Mouse (Mus musculus): ENCODE measurements around the gene Phtf2. TPM values are rescaled to one million over a fixed set of nuclear protein-coding genes. Genes with fewer than 3 reads are reported as not detected.
A peak's percentile ranks its signal among the peaks of the same experiment; 100 is the strongest.
"Not testable (repeated sequence)": the region's sequence is repeated elsewhere in the genome, so short reads cannot be mapped to it uniquely, and the experiment has no call there.

The Phtf2 gene
- polyA plus RNA-seq, 1 experiment from 2014 or later, result 25.0 TPM

DNA sequence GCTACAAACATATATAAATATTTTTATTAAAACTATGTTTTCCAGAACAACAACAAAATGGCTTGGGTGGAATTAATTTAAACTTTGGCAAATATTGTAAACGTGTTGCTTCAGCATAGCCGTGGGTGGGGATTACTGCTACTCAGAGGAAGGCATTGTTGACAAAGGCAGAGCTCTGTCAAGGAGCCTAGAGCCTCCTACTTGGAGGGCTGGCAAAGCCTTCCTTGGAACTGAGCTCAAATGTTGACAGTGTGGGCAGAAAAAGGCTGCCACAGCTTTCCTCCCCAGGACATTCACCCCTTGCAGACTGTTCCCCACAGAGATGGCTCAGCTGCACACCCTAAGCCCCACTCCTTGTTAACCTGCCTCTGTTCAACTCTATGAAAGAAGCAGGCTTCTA lies 128.8 kb downstream of the Phtf2 start:
- WGBS, result 60% methylated on average over 2 of the region's 2 CpGs
- ATAC-seq (ENCODE audit: low FRiP score), result no peak
- Histone ChIP-seq H3K9ac (no peak overlapping the region), H3K4me2 (replicated peaks) (no peak overlapping the region), H3K36me3 (no peaks in the 10 kb centered on the region), H3K9me3 (replicated peaks) (no peaks in the 10 kb centered on the region), H3K4me1 (peaks cover 8% of the 10 kb centered on the region), H3K27me3 (no peaks in the 10 kb centered on the region), H3K4me3 (no peak overlapping the region), H3K27ac (no peak overlapping the region)

DNA sequence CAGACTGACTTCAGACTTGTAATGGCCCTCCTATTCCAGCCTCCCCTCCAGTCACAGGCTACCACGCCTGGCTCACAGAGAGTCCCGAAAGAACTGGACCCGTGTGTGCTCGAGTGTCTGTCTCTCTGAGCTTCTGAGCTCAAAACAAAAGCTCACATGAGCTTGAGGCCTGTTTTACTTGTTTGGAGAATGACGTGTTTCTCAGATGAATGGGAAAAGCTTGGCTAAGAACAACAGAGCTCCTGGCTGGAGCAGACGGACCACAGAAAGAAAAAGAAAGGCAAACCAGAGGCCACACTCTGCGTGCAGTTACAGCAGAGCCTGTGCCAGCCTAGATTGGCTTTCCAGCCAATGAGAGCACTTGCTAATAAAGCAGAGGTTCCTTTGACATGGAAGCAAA lies 130.2 kb downstream of the Phtf2 start:
- Histone ChIP-seq H3K27ac (peak overlapping the region; percentile 5; the same call in 1 of the 2 replicates), H3K4me3 (no peak overlapping the region), H3K9ac (no peak overlapping the region), H3K4me2 (replicated peaks) (no peak overlapping the region), H3K4me1 (peaks cover 16% of the 10 kb centered on the region), H3K27me3 (no peaks in the 10 kb centered on the region), H3K36me3 (no peaks in the 10 kb centered on the region), H3K9me3 (replicated peaks) (no peaks in the 10 kb centered on the region)
- WGBS, result 36% methylated on average over 7 of the region's 7 CpGs
- ATAC-seq (ENCODE audit: low FRiP score), result peak; percentile 49; the same call in 1 of the 2 replicates

DNA sequence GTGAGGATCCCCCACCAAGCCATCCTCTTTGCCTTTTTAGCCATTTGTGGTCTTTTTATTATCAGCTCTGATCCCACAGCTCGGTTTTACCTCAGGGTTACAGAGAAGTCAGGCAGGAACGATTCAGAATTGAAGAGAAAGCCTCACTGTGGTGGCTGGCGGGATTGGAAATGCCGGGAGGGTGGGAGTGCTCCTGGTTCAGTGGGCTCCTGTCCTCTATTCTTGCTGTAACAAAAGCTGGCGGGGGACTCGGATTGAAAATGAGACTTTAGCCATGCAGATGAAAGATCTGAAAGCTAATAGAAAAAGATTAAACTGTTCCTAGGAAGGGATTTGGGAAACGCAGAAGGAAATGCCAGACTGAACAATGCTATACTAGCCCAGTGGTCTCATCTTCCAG lies 130.9 kb downstream of the Phtf2 start:
- Histone ChIP-seq H3K27ac (no peak overlapping the region), H3K4me3 (no peak overlapping the region), H3K9ac (no peak overlapping the region), H3K4me1 (peaks cover 16% of the 10 kb centered on the region), H3K36me3 (no peaks in the 10 kb centered on the region), H3K9me3 (replicated peaks) (no peaks in the 10 kb centered on the region), H3K27me3 (no peaks in the 10 kb centered on the region), H3K4me2 (replicated peaks) (no peak overlapping the region)
- ATAC-seq (ENCODE audit: low FRiP score), result no peak
- WGBS, result 40% methylated on average over 7 of the region's 7 CpGs

DNA sequence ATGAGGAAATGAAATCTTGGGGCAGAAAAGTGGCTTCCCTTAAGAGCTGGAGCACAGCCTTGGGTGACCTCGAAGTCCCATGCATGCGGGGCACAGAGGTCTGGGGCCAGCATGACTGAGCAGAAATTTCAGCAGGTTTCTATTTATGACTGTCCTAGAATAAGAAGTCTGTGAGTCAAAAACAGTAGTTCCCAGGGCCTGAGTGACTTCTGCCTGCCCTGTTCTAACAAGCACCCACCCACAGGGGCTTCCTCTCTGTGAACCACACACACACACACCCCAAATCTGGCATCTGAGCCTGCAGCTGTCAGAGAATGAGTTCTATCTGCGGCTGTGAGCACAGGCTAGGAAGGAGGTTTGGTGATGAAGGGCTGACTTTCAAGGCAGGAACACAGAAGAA lies 132.4 kb downstream of the Phtf2 start:
- Histone ChIP-seq H3K27me3 (no peaks in the 10 kb centered on the region), H3K9ac (no peak overlapping the region), H3K36me3 (no peaks in the 10 kb centered on the region), H3K27ac (no peak overlapping the region), H3K9me3 (replicated peaks) (no peaks in the 10 kb centered on the region), H3K4me3 (no peak overlapping the region), H3K4me1 (peaks cover 16% of the 10 kb centered on the region), H3K4me2 (replicated peaks) (no peak overlapping the region)
- no peak for ATAC-seq (ENCODE audit: low FRiP score)
- WGBS, result 89% methylated on average over 3 of the region's 3 CpGs

DNA sequence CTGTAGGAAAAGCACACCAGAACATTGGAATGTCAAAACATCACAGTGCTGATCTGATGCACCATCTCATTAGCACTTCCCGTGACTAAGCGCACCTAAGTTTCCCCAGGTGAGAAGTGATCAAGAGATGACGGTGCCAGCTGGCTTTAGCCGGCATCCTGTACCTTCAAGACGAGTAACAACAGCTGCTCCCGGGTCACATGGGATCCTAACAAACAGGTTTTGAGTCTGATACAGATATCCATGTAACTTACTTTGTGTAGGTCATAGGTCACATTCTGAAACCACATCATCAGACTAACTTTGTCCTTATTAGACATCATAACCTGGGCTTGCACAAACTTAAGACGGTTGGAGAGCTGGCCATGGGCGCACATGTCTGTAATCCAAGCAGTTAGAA lies 133.1 kb downstream of the Phtf2 start:
- H3K9me3 ChIP-seq (replicated peaks), result no peaks in the 10 kb centered on the region
- ATAC-seq (ENCODE audit: low FRiP score), result no peak
- H3K27ac ChIP-seq, result no peak overlapping the region
- no peak overlapping the region for H3K4me3 ChIP-seq
- no peak overlapping the region for H3K4me2 ChIP-seq (replicated peaks)
- 93% methylated on average over 8 of the region's 8 CpGs for WGBS
- H3K36me3 ChIP-seq, result no peaks in the 10 kb centered on the region
- H3K4me1 ChIP-seq, result peaks cover 16% of the 10 kb centered on the region
- H3K9ac ChIP-seq, result no peak overlapping the region
- no peaks in the 10 kb centered on the region for H3K27me3 ChIP-seq

DNA sequence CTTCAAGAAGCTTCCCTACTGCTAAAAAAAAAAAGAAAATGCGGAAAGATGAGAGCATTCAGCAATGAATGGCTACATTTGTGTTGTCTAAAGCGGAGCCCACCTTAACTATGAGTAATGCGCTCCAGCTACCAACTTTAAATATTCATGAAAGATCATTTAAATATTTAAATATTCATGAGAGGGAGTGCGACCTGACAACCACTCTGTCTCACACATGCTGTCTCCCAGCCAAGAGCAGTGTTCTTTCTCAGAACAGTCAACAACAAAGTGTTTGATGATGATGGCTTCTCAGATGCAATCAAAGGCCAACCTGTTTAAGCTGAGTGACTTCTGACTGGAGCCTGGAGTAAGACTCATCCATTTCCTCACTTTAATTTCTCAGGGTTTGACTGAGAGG lies 133.8 kb downstream of the Phtf2 start:
- Histone ChIP-seq H3K4me3 (no peak overlapping the region), H3K36me3 (no peaks in the 10 kb centered on the region), H3K4me2 (replicated peaks) (no peak overlapping the region), H3K27me3 (no peaks in the 10 kb centered on the region), H3K4me1 (peaks cover 16% of the 10 kb centered on the region), H3K9ac (no peak overlapping the region), H3K9me3 (replicated peaks) (no peaks in the 10 kb centered on the region), H3K27ac (no peak overlapping the region)
- peak; percentile 74 for ATAC-seq (ENCODE audit: low FRiP score)
- 48% methylated on average over 4 of the region's 4 CpGs for WGBS

DNA sequence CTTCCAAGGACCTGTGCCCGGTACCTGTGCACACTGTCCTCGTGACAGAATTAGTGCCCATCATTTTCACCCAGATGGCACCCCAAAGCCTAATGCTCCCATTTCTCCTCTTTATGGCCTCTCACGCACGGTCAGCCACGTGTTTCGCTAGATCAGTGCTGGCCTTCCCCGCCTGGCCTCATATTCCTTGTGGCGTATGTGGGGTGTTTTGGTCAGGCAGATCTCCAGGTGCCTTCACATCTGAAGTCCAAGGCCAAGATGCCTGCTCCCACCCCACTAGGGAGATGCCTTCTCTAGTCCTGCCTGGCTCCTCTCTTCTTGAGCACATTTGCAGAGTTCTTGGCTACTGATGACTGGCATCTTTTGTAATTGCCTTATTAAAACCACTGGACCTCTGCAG lies 140.0 kb downstream of the Phtf2 start:
- H3K4me1 ChIP-seq, result peaks cover 7% of the 10 kb centered on the region; the same call in 1 of the 2 replicates
- no peaks in the 10 kb centered on the region for H3K36me3 ChIP-seq
- no peak overlapping the region for H3K4me3 ChIP-seq
- H3K9ac ChIP-seq, result no peak overlapping the region
- no peaks in the 10 kb centered on the region for H3K27me3 ChIP-seq
- H3K4me2 ChIP-seq (replicated peaks), result no peak overlapping the region
- ATAC-seq (ENCODE audit: low FRiP score), result 0 out of 2 replicates have a peak, but pooled peaks have one; percentile 16
- H3K9me3 ChIP-seq (replicated peaks), result no peaks in the 10 kb centered on the region
- WGBS, result 86% methylated on average over 8 of the region's 8 CpGs
- H3K27ac ChIP-seq, result no peak overlapping the region

DNA sequence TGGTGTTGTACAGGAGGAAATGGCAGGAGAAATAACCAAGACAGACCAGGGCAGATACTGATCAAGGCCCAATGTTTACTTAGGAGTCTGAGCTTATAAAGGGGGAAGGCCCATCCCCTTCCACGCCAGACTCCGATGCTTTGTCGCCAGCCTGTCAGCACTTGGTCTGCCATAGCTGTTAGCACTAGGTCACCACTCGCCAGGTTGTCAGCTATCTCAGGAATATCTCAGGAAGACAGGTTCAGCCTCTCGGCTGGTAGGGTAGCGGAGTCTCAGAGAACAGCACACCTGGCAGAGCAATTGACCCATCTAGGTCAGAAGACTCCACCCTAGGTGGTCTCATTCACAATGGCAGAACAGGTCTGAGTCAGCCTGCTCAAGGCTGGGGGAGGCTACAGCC lies 140.7 kb downstream of the Phtf2 start:
- H3K36me3 ChIP-seq, result no peaks in the 10 kb centered on the region
- no peak overlapping the region for H3K4me3 ChIP-seq
- 77% methylated on average over 6 of the region's 6 CpGs for whole genome bisulfite sequencing
- no peaks in the 10 kb centered on the region for H3K27me3 ChIP-seq
- H3K4me2 ChIP-seq (replicated peaks), result no peak overlapping the region
- no peak overlapping the region for H3K27ac ChIP-seq
- peaks cover 7% of the 10 kb centered on the region; the same call in 1 of the 2 replicates for H3K4me1 ChIP-seq
- H3K9me3 ChIP-seq (replicated peaks), result no peaks in the 10 kb centered on the region
- H3K9ac ChIP-seq, result no peak overlapping the region
- ATAC-seq (ENCODE audit: low FRiP score), result no peak

DNA sequence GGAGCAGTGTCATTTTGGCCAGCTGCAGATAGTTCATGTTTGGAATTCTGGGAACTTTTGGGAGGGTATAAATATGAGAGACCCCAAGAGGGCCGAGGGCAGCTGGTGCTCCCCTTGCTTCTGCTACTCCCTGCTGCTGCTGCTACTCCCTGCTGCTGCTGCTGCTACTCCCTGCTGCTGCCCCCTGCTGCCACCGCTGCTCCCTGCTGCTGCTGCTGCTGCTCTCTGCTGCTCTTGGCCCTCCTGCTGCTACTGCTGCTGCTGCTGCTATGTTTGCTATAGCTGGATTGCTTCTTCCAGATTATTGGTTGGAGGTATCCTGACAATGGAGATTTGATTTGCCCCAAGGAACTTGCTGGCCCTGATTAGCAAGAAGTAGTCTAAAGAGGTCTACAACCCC lies 143.1 kb downstream of the Phtf2 start:
- H3K9ac ChIP-seq, result no peak overlapping the region
- H3K4me3 ChIP-seq, result no peak overlapping the region
- H3K4me1 ChIP-seq, result peaks cover 7% of the 10 kb centered on the region; the same call in 1 of the 2 replicates
- H3K36me3 ChIP-seq, result no peaks in the 10 kb centered on the region
- no peaks in the 10 kb centered on the region for H3K27me3 ChIP-seq
- H3K4me2 ChIP-seq (replicated peaks), result no peak overlapping the region
- whole genome bisulfite sequencing, result 62% methylated on average over 2 of the region's 2 CpGs
- H3K27ac ChIP-seq, result no peak overlapping the region
- no peaks in the 10 kb centered on the region for H3K9me3 ChIP-seq (replicated peaks)
- no peak for ATAC-seq (ENCODE audit: low FRiP score)

DNA sequence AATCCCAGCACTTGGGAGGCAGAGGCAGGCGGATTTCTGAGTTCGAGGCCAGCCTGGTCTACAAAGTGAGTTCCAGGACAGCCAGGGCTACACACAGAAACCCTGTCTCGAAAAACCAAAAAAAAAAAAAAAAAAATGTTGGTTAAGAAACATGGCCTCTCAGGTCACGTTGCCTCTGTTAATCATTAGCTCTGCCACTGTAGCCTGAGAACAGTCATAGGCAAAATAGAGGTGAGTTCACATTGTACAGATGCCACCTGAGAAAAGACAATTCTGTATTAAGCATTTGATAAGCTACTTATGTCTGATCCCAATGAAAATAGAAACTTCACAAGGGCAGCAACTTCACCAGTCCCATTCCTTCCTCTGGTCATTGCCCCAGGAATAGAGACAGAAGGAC lies 158.7 kb downstream of the Phtf2 start:
- ATAC-seq (ENCODE audit: low FRiP score); H3K4me3 ChIP-seq; H3K27ac ChIP-seq; H3K4me1 ChIP-seq; H3K9me3 ChIP-seq (replicated peaks); H3K27me3 ChIP-seq; H3K4me2 ChIP-seq (replicated peaks); H3K36me3 ChIP-seq; H3K9ac ChIP-seq: not testable (repeated sequence)
- 86% methylated on average over 4 of the region's 4 CpGs for WGBS

DNA sequence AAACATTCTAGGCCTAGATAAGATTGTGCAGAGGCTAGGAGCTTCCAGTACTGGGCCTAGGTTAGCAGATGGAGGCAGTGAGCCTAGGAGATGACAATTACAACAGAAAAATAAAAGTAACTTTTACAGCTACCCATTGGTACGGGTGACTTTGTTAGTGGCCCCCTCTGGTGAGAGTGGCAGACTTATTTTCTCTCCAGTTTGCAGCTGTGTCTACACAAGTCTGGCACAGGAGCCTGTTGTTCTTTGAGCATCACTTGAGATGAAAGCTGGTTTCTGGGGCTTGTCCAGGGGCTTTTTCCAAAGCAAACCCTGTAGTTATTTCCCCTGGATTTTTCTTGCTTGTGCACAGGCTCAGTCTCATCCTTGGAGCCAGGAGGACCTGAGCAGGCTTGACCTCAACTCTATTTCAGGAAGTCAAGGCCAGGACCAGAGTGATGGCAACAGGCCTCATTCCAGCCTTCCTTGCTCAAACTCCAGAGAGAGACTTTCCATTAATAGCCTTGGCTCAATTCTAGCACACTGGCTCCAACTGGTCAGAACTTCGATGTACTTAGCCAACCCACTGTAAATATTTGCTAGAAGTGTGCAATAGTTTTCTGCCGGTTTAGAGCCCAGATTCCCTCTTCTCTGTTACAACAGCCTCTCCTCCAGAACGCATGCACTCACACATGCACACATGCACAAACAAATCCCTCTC lies 161.6 kb downstream of the Phtf2 start:
- WGBS, result 80% methylated on average over 4 of the region's 4 CpGs
- Histone ChIP-seq H3K9ac (no peak overlapping the region), H3K4me3 (no peak overlapping the region), H3K36me3 (no peaks in the 10 kb centered on the region), H3K4me2 (replicated peaks) (no peak overlapping the region), H3K9me3 (replicated peaks) (no peaks in the 10 kb centered on the region), H3K4me1 (no peaks in the 10 kb centered on the region), H3K27me3 (no peaks in the 10 kb centered on the region), H3K27ac (no peak overlapping the region)
- no peak for ATAC-seq (ENCODE audit: low FRiP score)

DNA sequence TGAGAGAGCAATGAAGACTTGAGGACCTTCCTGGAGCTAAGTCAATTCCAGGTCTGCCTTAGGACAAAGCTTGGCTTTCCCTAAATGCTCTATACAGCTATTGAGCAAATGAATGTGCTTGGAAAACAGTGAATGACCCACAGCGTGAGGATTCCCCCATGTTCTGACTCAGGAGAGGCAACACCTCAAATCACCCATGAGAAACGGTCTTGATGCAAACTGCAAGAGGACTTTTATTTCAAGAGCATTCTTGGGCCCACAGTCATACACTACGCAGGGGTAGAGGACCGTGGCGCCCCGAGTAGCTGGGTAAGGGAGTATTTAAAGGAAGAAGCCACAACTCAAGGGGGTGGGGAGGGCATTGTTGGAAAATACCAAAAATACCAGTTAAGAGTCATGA lies 165.9 kb downstream of the Phtf2 start:
- ATAC-seq (ENCODE audit: low FRiP score); H3K36me3 ChIP-seq; H3K4me2 ChIP-seq (replicated peaks); H3K4me3 ChIP-seq; H3K27me3 ChIP-seq; H3K27ac ChIP-seq; H3K4me1 ChIP-seq; H3K9me3 ChIP-seq (replicated peaks); H3K9ac ChIP-seq: not testable (repeated sequence)
- 91% methylated on average over 6 of the region's 6 CpGs for WGBS

DNA sequence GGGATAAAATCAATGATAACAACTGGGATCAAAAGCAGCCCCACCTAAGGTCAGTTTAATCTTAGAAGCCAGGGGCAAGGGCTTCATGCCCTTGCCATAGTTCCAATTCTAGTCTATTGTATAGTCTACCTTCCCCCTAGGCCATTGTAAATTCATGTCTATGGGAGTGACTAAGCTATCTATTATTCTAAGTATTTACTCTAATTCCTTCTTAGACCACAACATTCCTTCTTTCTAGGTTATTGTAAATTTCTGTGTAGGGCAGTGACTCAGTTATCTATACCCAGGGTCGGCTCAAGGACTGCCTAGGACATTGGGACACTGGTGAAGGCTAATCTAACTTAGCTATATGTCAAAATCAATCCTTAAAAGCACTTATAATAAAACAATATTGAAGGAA lies 167.3 kb downstream of the Phtf2 start:
- not testable (repeated sequence) for H3K9me3 ChIP-seq (replicated peaks); H3K27ac ChIP-seq; H3K4me3 ChIP-seq; H3K4me1 ChIP-seq; H3K36me3 ChIP-seq; H3K4me2 ChIP-seq (replicated peaks); ATAC-seq (ENCODE audit: low FRiP score); H3K27me3 ChIP-seq; H3K9ac ChIP-seq
- WGBS, result 94% methylated on average over 1 of the region's 1 CpGs
